Mouse (Mus musculus) gastrocnemius, adult 18-20 months (tissue): ENCODE data around the gene Adgrv1. TPM values are rescaled to one million over a fixed set of nuclear protein-coding genes. Genes with fewer than 3 reads are reported as not detected.

ENCODE experiments used
- DNase-seq: peaks from one replicate; pipeline ENCODE4 v3.0.0; 2021; ENCODE audit warnings: low spot score
- total RNA-seq, 2 experiments: library from RNA; stranded (reverse); gene quantifications; 2 replicates each; pipeline ENCODE4 v1.2.3; 2021

Gene Adgrv1
- total RNA-seq, 2 experiments from 2014 or later = 0.14 TPM; not detected in 1

- no peak for DNase-seq
These were observed 207.8 kb downstream of the Adgrv1 start for GRCm38 (mm10) chr13:81425111-81425510.

DNA sequence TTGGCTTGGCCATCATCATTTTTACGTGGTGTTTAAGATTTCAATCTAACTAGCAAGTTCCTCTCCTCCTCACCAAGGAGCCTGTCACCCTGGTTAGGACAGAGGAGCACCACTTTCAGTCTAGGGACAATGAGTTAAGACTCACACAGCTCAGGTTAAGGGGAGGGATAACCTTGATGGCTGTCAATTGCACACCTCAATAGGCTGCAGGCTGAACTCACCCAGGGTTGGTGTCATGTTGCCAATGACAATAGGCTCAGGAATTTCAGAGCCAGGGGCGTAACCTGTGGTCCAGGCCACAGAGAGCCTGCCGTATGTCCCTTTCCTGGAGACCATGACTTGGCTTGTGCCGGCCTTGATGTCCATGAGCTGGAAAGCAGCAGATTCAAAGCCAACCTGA lies 209.0 kb downstream of the Adgrv1 start:
- DNase-seq = no peak

GRCm38 (mm10) chr13:81407881-81408460 lies 225.0 kb downstream of the Adgrv1 start:
- DNase-seq = no peak

DNA sequence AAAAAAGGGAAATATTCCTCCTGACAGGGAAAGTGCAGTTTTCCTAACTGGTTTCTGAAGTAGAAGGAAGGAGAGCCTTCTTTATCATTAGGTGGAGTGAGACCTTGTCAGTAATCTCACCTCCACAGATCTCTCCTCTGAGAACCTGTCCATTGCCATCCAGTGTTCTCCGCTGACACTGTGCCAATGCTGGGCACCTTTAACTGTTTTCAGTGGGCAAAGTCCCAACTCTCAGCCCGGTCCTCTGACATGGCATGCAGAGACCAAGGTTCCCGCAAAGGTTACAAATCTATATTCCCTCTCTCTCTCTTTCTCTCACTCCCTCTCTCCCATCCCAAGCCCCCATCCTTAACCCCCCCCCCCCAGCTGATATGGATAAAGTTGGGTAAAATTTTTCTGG lies 230.1 kb downstream of the Adgrv1 start:
- DNase-seq = no peak

GRCm38 (mm10) chr13:81402191-81402590 lies 230.8 kb downstream of the Adgrv1 start:
- DNase-seq = no peak

GRCm38 (mm10) chr13:81401742-81402141 lies 231.2 kb downstream of the Adgrv1 start:
- no peak for DNase-seq

- no peak for DNase-seq
These were observed 247.2 kb downstream of the Adgrv1 start for GRCm38 (mm10) chr13:81385597-81386362.

DNA sequence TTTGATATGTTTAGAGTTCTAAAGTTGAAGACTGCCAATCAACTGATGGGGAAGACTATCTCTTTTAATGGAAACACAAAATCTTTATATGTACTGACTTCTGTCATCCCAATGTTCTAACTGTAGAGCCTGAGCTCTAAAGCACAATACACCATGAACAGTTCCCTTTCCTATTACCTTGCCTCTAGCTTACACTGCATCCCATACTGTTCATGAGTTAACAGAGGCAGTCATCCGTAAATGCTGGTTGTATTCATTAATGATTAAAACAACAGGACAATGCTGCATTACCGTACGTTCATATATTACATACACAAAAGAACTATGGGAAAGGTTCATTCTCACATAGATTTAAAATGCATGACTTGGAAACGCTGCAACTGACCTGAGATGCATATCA lies 251.1 kb downstream of the Adgrv1 start:
- DNase-seq = no peak

- DNase-seq = no peak
These were observed 262.0 kb downstream of the Adgrv1 start for GRCm38 (mm10) chr13:81370801-81371456.

DNA sequence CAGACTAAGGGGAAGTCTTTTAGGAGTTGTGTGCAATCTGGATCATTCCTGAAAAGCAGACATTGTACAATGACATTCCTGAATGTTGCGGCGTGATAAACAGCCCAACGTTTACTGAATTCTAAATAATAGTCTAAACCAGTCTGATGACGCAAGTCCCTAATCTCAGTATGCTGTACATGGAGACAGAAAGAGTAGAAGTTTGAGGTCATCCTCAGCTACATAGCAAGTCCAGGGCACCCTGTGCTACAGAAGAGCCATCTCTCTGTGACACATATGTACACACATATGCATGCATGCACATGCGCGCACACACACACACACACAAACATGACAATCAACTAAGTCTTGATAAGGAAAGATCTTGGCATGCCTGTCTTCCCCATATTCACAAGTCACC lies 262.8 kb downstream of the Adgrv1 start:
- DNase-seq = no peak

DNA sequence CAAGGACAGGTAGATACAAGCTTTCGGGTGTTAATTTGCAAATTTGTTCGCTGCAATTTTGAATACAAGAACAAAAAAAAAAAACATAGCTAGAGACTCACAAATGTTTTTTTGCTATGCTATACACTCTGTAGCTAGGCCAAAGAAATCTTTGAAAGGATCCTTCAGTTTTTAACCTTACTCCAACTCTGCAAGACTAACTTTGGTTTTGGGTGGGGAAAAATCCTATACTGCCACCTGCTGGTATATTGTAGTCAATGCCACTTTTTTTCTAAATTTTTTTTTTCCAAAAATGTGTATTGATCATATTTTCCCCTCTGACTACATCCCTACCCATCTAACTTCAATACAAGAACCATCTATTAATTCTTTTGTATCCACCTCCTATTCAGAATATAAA lies 263.4 kb downstream of the Adgrv1 start:
- DNase-seq = no peak

GRCm38 (mm10) chr13:81368987-81369386 lies 264.0 kb downstream of the Adgrv1 start:
- no peak for DNase-seq

DNA sequence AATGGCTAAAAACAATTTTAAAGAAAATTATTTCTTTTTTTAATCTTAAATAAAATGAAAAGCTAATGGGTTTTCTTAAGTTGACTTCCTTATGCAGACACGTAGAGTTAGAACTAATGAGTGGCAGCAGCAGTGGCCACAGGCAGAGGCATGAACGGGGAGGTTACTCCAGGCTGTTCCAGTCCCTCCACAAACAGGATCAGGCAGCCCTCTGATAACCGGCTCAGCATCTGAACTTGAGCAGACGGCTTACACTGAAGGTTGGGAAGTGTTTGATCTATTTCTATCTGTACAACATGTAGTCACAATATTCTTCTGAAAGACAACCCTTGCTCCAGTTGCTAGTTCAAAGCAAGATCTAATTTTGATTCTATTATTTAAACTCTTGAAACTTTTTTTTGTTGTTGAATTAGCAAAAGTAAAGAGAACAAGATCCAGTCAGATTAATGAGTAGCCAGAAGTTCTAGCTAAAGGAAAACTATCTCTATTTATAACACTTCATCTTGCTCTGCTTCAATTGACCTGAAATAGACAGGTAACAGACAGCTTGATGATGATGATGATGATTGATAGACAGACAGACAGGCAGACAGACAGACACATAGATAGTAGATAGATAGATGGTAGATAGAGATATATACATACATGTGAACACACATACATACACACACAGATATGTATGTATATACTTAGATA lies 265.1 kb downstream of the Adgrv1 start:
- DNase-seq = no peak

DNA sequence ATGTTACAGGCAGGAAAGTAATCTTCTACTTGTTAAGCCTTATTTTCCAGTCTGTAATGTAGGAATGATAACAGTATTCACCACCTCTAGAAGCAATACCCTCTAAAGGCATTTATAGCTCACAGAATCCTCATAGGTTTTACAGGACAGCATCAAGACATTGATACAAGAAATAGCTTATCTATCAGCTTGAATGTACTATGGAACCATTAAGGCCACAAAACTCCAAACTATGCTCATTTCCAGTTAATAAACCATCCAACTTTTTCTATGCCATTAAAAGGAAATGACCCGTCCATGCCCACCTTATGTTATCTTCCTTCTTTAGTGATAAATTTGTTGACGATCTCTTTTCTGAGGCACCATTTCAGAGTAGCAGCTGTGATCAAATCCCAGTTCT lies 272.6 kb downstream of the Adgrv1 start:
- DNase-seq = no peak

- DNase-seq = no peak
These were observed 274.2 kb downstream of the Adgrv1 start for GRCm38 (mm10) chr13:81358766-81359165.

GRCm38 (mm10) chr13:81358365-81358764 lies 274.6 kb downstream of the Adgrv1 start:
- DNase-seq = no peak

DNA sequence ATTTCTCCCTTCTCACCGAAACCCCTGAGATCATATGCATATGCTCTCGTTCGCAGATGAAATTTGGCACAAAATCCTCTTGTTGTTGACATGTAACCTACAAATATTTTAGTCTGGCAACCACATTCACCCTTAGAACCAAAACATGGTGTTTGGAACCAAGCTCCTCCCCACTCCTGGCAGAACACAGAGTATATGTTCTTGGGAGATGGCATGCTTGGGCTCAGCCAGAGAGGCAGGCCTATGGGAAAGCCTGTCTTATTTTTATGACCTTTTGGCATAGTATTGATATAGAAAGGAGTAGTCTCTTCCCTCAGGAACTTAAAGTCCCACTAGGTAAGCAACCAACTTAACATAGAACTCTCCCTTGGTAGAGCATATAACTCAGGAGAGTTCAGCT lies 275.7 kb downstream of the Adgrv1 start:
- DNase-seq = no peak

DNA sequence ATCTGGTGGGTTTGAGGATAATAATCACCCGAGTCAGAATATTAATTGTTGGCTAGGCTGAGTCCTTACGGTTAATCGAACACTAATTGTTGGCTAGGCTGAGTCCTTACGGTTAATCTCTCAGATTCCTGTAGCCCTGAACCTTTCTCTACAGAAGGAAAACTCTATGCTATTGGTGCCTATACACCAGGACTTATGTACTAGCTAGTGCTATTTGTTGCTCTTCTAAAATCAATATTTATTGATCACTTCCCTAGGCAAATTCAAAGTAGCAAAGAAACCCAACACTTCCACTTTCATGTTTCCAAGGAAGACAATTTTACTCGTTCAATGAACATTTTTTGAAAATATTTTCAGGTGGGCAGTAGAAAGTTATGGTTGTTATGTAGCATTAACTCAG lies 278.4 kb downstream of the Adgrv1 start:
- DNase-seq = no peak

DNA sequence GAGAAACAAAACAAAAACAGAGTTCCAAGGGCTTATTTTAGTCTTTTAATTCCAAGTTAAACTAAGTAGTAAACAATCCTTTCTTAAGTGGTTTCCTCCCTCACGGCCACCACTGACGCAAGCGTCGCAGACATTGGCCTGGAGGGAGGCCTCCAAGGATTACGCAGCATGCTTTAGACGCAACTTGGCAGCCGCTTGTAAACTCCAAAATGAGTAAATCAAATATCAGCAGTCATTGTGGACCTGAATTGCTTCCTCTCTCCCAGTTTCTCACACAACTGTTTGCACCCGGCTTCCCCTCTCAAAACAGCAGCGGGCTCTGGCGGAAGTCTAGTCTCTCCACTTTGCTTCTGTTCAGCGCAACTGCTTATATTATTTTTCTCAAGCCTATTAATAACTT lies 280.7 kb downstream of the Adgrv1 start:
- peak; percentile 32 for DNase-seq

GRCm38 (mm10) chr13:81351462-81352155 lies 281.3 kb downstream of the Adgrv1 start:
- no peak for DNase-seq

GRCm38 (mm10) chr13:81347261-81347980 lies 285.5 kb downstream of the Adgrv1 start:
- no peak for DNase-seq
